Mouse (Mus musculus): ENCODE results near the gene Ccl5. TPM values are rescaled to one million over a fixed set of nuclear protein-coding genes. Genes with fewer than 3 reads are reported as not detected.
A peak's percentile ranks its signal among the peaks of the same experiment; 100 is the strongest.

Gene Ccl5
- total RNA-seq, 1 experiment: not detected

DNA sequence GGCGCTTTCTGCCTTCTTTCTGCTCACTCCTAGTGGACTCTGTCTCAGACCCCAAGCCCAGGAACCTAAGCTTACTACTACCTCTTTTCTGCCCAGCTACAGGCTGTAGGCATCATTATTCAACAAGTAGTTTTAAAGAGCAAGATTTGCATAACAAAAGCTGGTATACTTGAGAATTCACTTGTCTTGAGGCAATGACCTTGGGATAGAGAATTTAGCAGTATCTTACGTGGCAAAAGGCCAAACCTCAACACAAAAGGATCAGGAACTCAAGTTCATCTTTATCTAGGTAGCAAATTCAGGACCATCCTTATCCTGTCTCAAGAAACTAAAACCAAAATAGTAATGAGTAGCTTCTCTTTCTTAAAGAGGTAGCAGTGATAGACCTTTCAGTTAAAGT is 34.7 kb downstream of the Ccl5 start:
- Histone ChIP-seq H3K9me3 (ENCODE audit: control insufficient read depth, insufficient read depth, low read depth, low read length) (no peaks in the 10 kb centered on the region), H3K4me3 (ENCODE audit: insufficient read depth in 1 of 2, low read depth in 1 of 2, low read length in 2 of 2, poor library complexity in 1 of 2, severe bottlenecking in 1 of 2) (no peak overlapping the region), H3K27ac (ENCODE audit: insufficient read depth, low read depth, low read length, poor library complexity, severe bottlenecking) (peak overlapping the region; percentile 44; the same call in 1 of the 2 replicates), H3K4me1 (ENCODE audit: control insufficient read depth in 2 of 2, insufficient read depth in 2 of 2, low read length in 2 of 2, poor library complexity in 1 of 2) (peaks cover 2 to 15% of the 10 kb centered on the region in 2 experiments), H3K36me3 (ENCODE audit: control insufficient read depth, insufficient read depth, low read length, poor library complexity, severe bottlenecking) (peaks cover 3% of the 10 kb centered on the region), H3K9ac (ENCODE audit: insufficient read depth, low read depth, low read length, poor library complexity, severe bottlenecking) (no peak overlapping the region)
- no peak for TF ChIP-seq MAFK (IDR thresholded peaks at IDR 0.05; ENCODE audit: insufficient read depth, low read depth, low read length)
- TF ChIP-seq ZNF384 (IDR thresholded peaks at IDR 0.05; ENCODE audit: low read depth, low read length): no peak
- TF ChIP-seq ZC3H11A (IDR thresholded peaks at IDR 0.05; ENCODE audit: borderline replicate concordance, low read depth, low read length): no peak
- TF ChIP-seq HCFC1 (IDR thresholded peaks at IDR 0.05; ENCODE audit: borderline replicate concordance, insufficient read depth, low read length): no peak
- 0 out of 2 replicates have a peak, but pooled peaks have one; percentile 39 for TF ChIP-seq CHD2 (IDR thresholded peaks at IDR 0.05; ENCODE audit: low read depth, low read length)
- peak; percentile 57 for DNase-seq (ENCODE audit: low read depth, low spot score)
- in situ Hi-C loops (cut with MboI; ENCODE audit: low sequenced_read_pairs in 2 of 2, unreplicated experiment in 2 of 2): no loop called here

DNA sequence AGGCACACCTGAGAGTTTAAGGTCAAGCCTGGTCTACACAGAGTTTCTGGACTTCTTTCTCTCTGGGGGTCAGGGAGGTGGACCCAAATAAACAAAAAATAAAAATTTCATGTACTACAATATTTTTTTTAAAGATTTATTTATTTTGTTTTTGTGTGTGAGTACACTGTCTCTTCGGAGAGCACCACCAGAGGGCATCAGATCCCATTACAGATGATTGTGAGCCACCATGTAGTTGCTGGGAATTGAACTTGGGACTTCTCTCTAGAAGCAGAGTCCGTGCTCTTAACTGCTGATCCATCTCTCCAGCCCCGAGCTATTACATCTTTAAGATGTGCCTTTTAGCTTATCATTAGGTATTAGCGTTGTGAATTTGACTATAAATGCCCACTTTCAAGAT is 38.8 kb downstream of the Ccl5 start:
- TF ChIP-seq ZNF384 (IDR thresholded peaks at IDR 0.05; ENCODE audit: low read depth, low read length) (no peak), ZC3H11A (IDR thresholded peaks at IDR 0.05; ENCODE audit: borderline replicate concordance, low read depth, low read length) (no peak), CHD2 (IDR thresholded peaks at IDR 0.05; ENCODE audit: low read depth, low read length) (no peak), HCFC1 (IDR thresholded peaks at IDR 0.05; ENCODE audit: borderline replicate concordance, insufficient read depth, low read length) (no peak), MAFK (IDR thresholded peaks at IDR 0.05; ENCODE audit: insufficient read depth, low read depth, low read length) (no peak)
- Histone ChIP-seq H3K36me3 (ENCODE audit: control insufficient read depth, insufficient read depth, low read length, poor library complexity, severe bottlenecking) (peaks cover 5% of the 10 kb centered on the region; the same call in 1 of the 2 replicates), H3K9me3 (ENCODE audit: control insufficient read depth, insufficient read depth, low read depth, low read length) (0 out of 2 replicates have a peak, but pooled peaks cover 1% of the 10 kb centered on the region), H3K9ac (ENCODE audit: insufficient read depth, low read depth, low read length, poor library complexity, severe bottlenecking) (no peak overlapping the region), H3K4me1 (ENCODE audit: control insufficient read depth in 2 of 2, insufficient read depth in 2 of 2, low read length in 2 of 2, poor library complexity in 1 of 2) (peaks cover 2 to 15% of the 10 kb centered on the region in 2 experiments), H3K4me3 (ENCODE audit: insufficient read depth in 1 of 2, low read depth in 1 of 2, low read length in 2 of 2, poor library complexity in 1 of 2, severe bottlenecking in 1 of 2) (no peak overlapping the region), H3K27ac (ENCODE audit: insufficient read depth, low read depth, low read length, poor library complexity, severe bottlenecking) (no peak overlapping the region)
- DNase-seq (ENCODE audit: low read depth, low spot score): no peak
- in situ Hi-C loops (cut with MboI; ENCODE audit: low sequenced_read_pairs in 2 of 2, unreplicated experiment in 2 of 2): no loop called here

Other genes starting within 250 kb of the Ccl5 start
- gene Slfn14, start 243.8 kb downstream of the Ccl5 start, total RNA-seq (2012; rRNA removed): not detected in 2 replicates
- 49.0 and 58.5 TPM in 2 replicates for gene Ap2b1, start 231.5 kb downstream of the Ccl5 start, total RNA-seq (2012; rRNA removed)
- 5.4 and 10.0 TPM in 2 replicates for gene Pex12, start 227.9 kb downstream of the Ccl5 start, total RNA-seq (2012; rRNA removed)
- gene Rasl10b, start 121.4 kb downstream of the Ccl5 start, total RNA-seq (2012; rRNA removed): 1.2 and 1.9 TPM in 2 replicates
- 0.09 TPM in 1 of 2 replicates, not detected in the other for gene Gas2l2, start 101.1 kb downstream of the Ccl5 start, total RNA-seq (2012; rRNA removed)
- gene 1700020L24Rik, start 92.8 kb downstream of the Ccl5 start, total RNA-seq (2012; rRNA removed): 0.36 TPM in 1 of 2 replicates, not detected in the other
- gene Mmp28, start 67.4 kb downstream of the Ccl5 start, total RNA-seq (2012; rRNA removed): 0.79 and 1.3 TPM in 2 replicates
- 33.8 and 53.8 TPM in 2 replicates for gene Taf15, start 57.4 kb downstream of the Ccl5 start, total RNA-seq (2012; rRNA removed)
- not detected in 2 replicates for gene Heatr9, start 8.3 kb downstream of the Ccl5 start, total RNA-seq (2012; rRNA removed)
- gene Ccl9, start 48.1 kb upstream of the Ccl5 start, total RNA-seq (2012; rRNA removed): 0.18 TPM in 1 of 2 replicates, not detected in the other
- 0.36 and 0.42 TPM in 2 replicates for gene Ccl6, start 62.6 kb upstream of the Ccl5 start, total RNA-seq (2012; rRNA removed)
- not detected in 2 replicates for gene Rpl9-ps1, start 115.1 kb upstream of the Ccl5 start, total RNA-seq (2012; rRNA removed)
- 1.1 and 1.3 TPM in 2 replicates for gene Ccl3, start 118.8 kb upstream of the Ccl5 start, total RNA-seq (2012; rRNA removed)
- not detected in 2 replicates for gene Ccl4, start 132.1 kb upstream of the Ccl5 start, total RNA-seq (2012; rRNA removed)
- not detected in 2 replicates for gene Wfdc17, start 173.5 kb upstream of the Ccl5 start, total RNA-seq (2012; rRNA removed)
- gene Wfdc18, start 178.5 kb upstream of the Ccl5 start, total RNA-seq (2012; rRNA removed): not detected in 2 replicates
- gene Wfdc21, start 216.4 kb upstream of the Ccl5 start, total RNA-seq (2012; rRNA removed): not detected in 2 replicates
- 16.7 and 19.5 TPM in 2 replicates for gene Heatr6, start 223.2 kb upstream of the Ccl5 start, total RNA-seq (2012; rRNA removed)